Mouse (Mus musculus) left cerebral cortex, adult 11 months (tissue): ENCODE results near the gene Gja5.
"Not testable (repeated sequence)": the region's sequence is repeated elsewhere in the genome, so short reads cannot be mapped to it uniquely, and the experiment has no call there.

Source experiments
- DNase-seq: peaks from one replicate; pipeline ENCODE4 v3.0.0; 2022; ENCODE audit warnings: low spot score

The Gja5 gene

GRCm38 (mm10) chr3:97037119-97037518, 132.6 kb downstream of the Gja5 start:
- no peak for DNase-seq

GRCm38 (mm10) chr3:97039721-97040120, 135.2 kb downstream of the Gja5 start:
- no peak for DNase-seq

GRCm38 (mm10) chr3:97044188-97044587, 139.7 kb downstream of the Gja5 start:
- DNase-seq, result no peak

- no peak for DNase-seq
Observed at GRCm38 (mm10) chr3:97047757-97048156, 143.3 kb downstream of the Gja5 start.

- no peak for DNase-seq
Observed at GRCm38 (mm10) chr3:97048360-97048759, 143.9 kb downstream of the Gja5 start.

GRCm38 (mm10) chr3:97051264-97051744, 146.8 kb downstream of the Gja5 start:
- no peak for DNase-seq

GRCm38 (mm10) chr3:97052069-97052799, 147.7 kb downstream of the Gja5 start:
- no peak for DNase-seq

- no peak for DNase-seq
Observed at GRCm38 (mm10) chr3:97058704-97059103, 154.2 kb downstream of the Gja5 start.

GRCm38 (mm10) chr3:97060119-97060518, 155.6 kb downstream of the Gja5 start:
- DNase-seq, result no peak

GRCm38 (mm10) chr3:97062814-97063213, 158.3 kb downstream of the Gja5 start:
- DNase-seq, result no peak

- DNase-seq, result no peak
Observed at GRCm38 (mm10) chr3:97064046-97064445, 159.6 kb downstream of the Gja5 start.

GRCm38 (mm10) chr3:97069589-97069988, 165.1 kb downstream of the Gja5 start:
- not testable (repeated sequence) for DNase-seq

GRCm38 (mm10) chr3:97071916-97072315, 167.4 kb downstream of the Gja5 start:
- DNase-seq, result not testable (repeated sequence)

- not testable (repeated sequence) for DNase-seq
Observed at GRCm38 (mm10) chr3:97072361-97072760, 167.9 kb downstream of the Gja5 start.

GRCm38 (mm10) chr3:97075744-97076350, 171.4 kb downstream of the Gja5 start:
- not testable (repeated sequence) for DNase-seq

- no peak for DNase-seq
Observed at GRCm38 (mm10) chr3:97076412-97076811, 171.9 kb downstream of the Gja5 start.

GRCm38 (mm10) chr3:97078436-97078835, 173.9 kb downstream of the Gja5 start:
- DNase-seq, result no peak

GRCm38 (mm10) chr3:97082156-97082555, 177.7 kb downstream of the Gja5 start:
- DNase-seq, result no peak

- no peak for DNase-seq
Observed at GRCm38 (mm10) chr3:97087326-97087725, 182.8 kb downstream of the Gja5 start.

- not testable (repeated sequence) for DNase-seq
Observed at GRCm38 (mm10) chr3:97088291-97088690, 183.8 kb downstream of the Gja5 start.

- DNase-seq, result not testable (repeated sequence)
Observed at GRCm38 (mm10) chr3:97091971-97092370, 187.5 kb downstream of the Gja5 start.

GRCm38 (mm10) chr3:97096664-97097063, 192.2 kb downstream of the Gja5 start:
- not testable (repeated sequence) for DNase-seq
